Mouse (Mus musculus) thymus, adult 2 months (tissue): ENCODE results near the gene Ldlrad3. TPM values are rescaled to one million over a fixed set of nuclear protein-coding genes. Genes with fewer than 3 reads are reported as not detected.

Experiments used
- DNase-seq: peaks from one replicate; pipeline ENCODE4 v3.0.0; 2021
- H3K27ac ChIP-seq: fragments of 200-500 bp; 2 replicates; pipeline ENCODE4 v1.5.1; 2012; ENCODE audit warnings: low read length, control low read depth; ENCODE audit not compliant: control insufficient read depth, insufficient read depth
- H3K27me3 ChIP-seq: fragments of 200-500 bp; 2 replicates; pipeline ENCODE4 v1.6.1; 2012; ENCODE audit warnings: mild to moderate bottlenecking, low read length, moderate library complexity, mixed read lengths; ENCODE audit not compliant: control insufficient read depth, insufficient read depth
- H3K36me3 ChIP-seq: fragments of 200-500 bp; 2 replicates; pipeline ENCODE4 v1.6.1; 2012; ENCODE audit warnings: mild to moderate bottlenecking, low read length, moderate library complexity; ENCODE audit not compliant: control insufficient read depth, insufficient read depth
- H3K4me1 ChIP-seq: fragments of 200-500 bp; replicated peaks from 2 replicates; pipeline ENCODE4 v1.6.1; 2012; ENCODE audit warnings: low read length; ENCODE audit not compliant: control insufficient read depth, insufficient read depth
- H3K4me3 ChIP-seq: fragments of 200-500 bp; 2 replicates; pipeline ENCODE4 v1.5.1; 2012; ENCODE audit warnings: mild to moderate bottlenecking, low read length, control low read depth, moderate library complexity; ENCODE audit not compliant: control insufficient read depth, insufficient read depth
- CTCF ChIP-seq: fragments of 200-500 bp; IDR thresholded peaks from 2 replicates; pipeline ENCODE4 v1.5.1; 2012; ENCODE audit warnings: mild to moderate bottlenecking, control low read depth, low read length, moderate library complexity, borderline replicate concordance; ENCODE audit not compliant: control insufficient read depth, poor library complexity, insufficient read depth; ENCODE audit errors: extremely low read depth
- POLR2A ChIP-seq: fragments of 200-500 bp; IDR thresholded peaks from 2 replicates; pipeline ENCODE4 v1.6.1; 2012; ENCODE audit warnings: mild to moderate bottlenecking, low read length, control low read depth, moderate library complexity; ENCODE audit not compliant: control insufficient read depth, poor library complexity, insufficient read depth; ENCODE audit errors: extremely low read depth
- WGBS: fragments of 180-500 bp; shearing (Covaris S2); methylation state at CpG from one replicate; pipeline ENCODE4 v1.1.7; 2018; 5-methylcytosine and 5-hydroxymethylcytosine counted together
- polyA plus RNA-seq: library from polyadenylated mRNA; depleted of rRNA; stranded (reverse); fragments of >200 nt; gene quantifications from 2 replicates; pipeline ENCODE4 v1.2.3, GENCODE M21; 2012

Ldlrad3 gene
- polyA plus RNA-seq, 1 experiment: 12.9 TPM

GRCm38 (mm10) chr2:102192943-102193820 is 7.0 kb upstream of the Ldlrad3 start:
- Histone ChIP-seq H3K4me1 (peaks cover 10% of the 10 kb centered on the region), H3K4me3 (no peak overlapping the region), H3K27ac (no peak overlapping the region), H3K36me3 (no peaks in the 10 kb centered on the region), H3K27me3 (no peaks in the 10 kb centered on the region)
- WGBS: 96% methylated on average over 16 of the region's 16 CpGs
- TF ChIP-seq POLR2A (no peak), CTCF (no peak)
- DNase-seq: no peak

DNA sequence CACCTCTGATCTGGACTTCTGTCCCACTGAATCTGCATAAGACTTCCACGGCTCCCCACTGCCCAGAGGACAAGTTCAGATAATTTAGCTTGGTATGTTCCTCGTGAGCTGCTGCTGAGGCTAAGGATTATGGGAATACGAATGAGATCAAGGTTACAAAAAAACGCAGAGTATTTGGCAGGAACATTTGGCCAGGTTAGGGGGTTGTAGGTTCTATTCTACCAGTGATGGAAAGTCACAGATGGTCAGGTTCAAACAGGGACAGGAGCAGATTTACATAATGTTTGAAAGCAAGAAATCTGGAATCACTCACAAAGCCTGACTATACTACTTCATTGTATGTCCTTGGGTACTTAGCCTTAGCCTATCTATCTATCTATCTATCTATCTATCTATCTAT is 5.6 kb upstream of the Ldlrad3 start:
- Histone ChIP-seq H3K27me3 (no peaks in the 10 kb centered on the region), H3K4me1 (peaks cover 9% of the 10 kb centered on the region), H3K36me3 (no peaks in the 10 kb centered on the region), H3K27ac (no peak overlapping the region), H3K4me3 (no peak overlapping the region)
- no peak for TF ChIP-seq POLR2A
- no peak for TF ChIP-seq CTCF
- whole genome bisulfite sequencing: 93% methylated on average over 4 of the region's 4 CpGs
- DNase-seq: no peak

DNA sequence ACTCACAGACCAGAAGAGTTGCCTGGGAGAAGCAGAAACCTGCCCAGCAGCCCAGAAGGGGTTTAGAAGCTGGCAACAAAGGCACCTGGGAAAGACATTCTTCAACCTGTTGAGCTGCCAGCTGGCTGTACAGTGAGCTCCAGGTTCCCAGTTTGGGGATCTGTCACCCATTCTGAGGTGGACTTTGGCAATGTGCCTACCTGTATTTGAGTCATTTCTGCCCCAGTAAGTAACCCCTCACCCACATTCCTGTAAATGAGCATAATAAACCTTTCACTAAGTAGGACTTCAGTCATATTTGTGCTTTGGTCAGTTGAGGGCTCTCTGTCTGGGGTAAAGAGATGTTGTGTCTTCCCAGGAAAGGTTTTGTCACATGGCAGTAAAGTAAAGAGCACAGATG is 4.8 kb upstream of the Ldlrad3 start:
- Histone ChIP-seq H3K36me3 (no peaks in the 10 kb centered on the region), H3K4me1 (peaks cover 9% of the 10 kb centered on the region), H3K4me3 (no peak overlapping the region), H3K27ac (no peak overlapping the region), H3K27me3 (no peaks in the 10 kb centered on the region)
- no peak for DNase-seq
- no peak for TF ChIP-seq POLR2A
- no peak for TF ChIP-seq CTCF

GRCm38 (mm10) chr2:102185069-102185950 is 875 bp downstream of the Ldlrad3 start:
- Histone ChIP-seq H3K27me3 (no peaks in the 10 kb centered on the region), H3K4me3 (peak overlapping the region; percentile 73), H3K36me3 (no peaks in the 10 kb centered on the region), H3K27ac (peak overlapping the region; percentile 79; the same call in 1 of the 2 replicates), H3K4me1 (peaks cover 31% of the 10 kb centered on the region)
- TF ChIP-seq CTCF: no peak
- TF ChIP-seq POLR2A: no peak
- peak; percentile 15 for DNase-seq
- WGBS: 13% methylated on average over 24 of the region's 24 CpGs

- no peak for TF ChIP-seq CTCF
- no peak for TF ChIP-seq POLR2A
Measured at GRCm38 (mm10) chr2:102183720-102184480, 2.3 kb downstream of the Ldlrad3 start.

DNA sequence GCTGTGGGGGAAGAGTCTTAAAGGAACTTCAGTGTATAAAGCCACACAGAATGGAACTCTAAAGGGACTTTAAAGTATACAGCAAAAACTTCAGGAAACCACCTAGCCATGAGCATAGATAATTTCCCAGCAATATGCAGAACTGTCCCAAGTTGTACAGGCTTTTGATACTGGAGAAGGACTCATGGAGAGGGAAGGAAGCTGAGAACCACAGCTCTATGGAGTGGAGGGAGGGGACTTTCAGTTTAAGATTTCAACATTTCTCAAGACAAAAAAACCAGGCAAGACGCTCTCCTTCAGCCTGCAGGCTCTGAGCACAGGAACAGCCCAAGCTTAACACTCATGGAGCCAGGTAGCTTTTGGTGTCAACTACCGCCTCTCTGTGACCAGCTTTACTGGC is 4.7 kb downstream of the Ldlrad3 start:
- no peak overlapping the region for H3K27ac ChIP-seq

More at GRCm38 (mm10) chr2:102183720-102184480, 2.3 kb downstream of the Ldlrad3 start:
- Histone ChIP-seq H3K4me3 (no peak overlapping the region), H3K4me1 (peaks cover 28% of the 10 kb centered on the region), H3K27me3 (no peaks in the 10 kb centered on the region), H3K27ac (peak overlapping the region; percentile 79; the same call in 1 of the 2 replicates), H3K36me3 (no peaks in the 10 kb centered on the region)
- peak; percentile 41 for DNase-seq
- 16% methylated on average over 7 of the region's 7 CpGs for WGBS

More for the DNA sequence above, 4.7 kb downstream of the Ldlrad3 start:
- no peaks in the 10 kb centered on the region for H3K36me3 ChIP-seq
- no peak overlapping the region for H3K4me3 ChIP-seq
- H3K27me3 ChIP-seq: no peaks in the 10 kb centered on the region
- TF ChIP-seq POLR2A: no peak
- no peak for TF ChIP-seq CTCF
- peaks cover 24% of the 10 kb centered on the region for H3K4me1 ChIP-seq
- WGBS: 74% methylated on average over 2 of the region's 2 CpGs
- no peak for DNase-seq
